Mouse (Mus musculus): ENCODE data around the gene Rbm15. TPM values are rescaled to one million over a fixed set of nuclear protein-coding genes. Genes with fewer than 3 reads are reported as not detected.

The Rbm15 gene
- total RNA-seq, 2 experiments from 2014 or later: 22.3 TPM

GRCm38 (mm10) chr3:107355618-107356260 lies 22.3 kb upstream of the Rbm15 start:
- no peak overlapping the region for H3K4me3 ChIP-seq
- DNase-seq: no peak
- intact Hi-C loops (cut with DNase I): no loop called here
- H3K27ac ChIP-seq: peak overlapping the region; percentile 90; the same call in 1 of the 2 replicates
- TF ChIP-seq CTCF (IDR thresholded peaks at IDR 0.05): no peak

GRCm38 (mm10) chr3:107351706-107352105 lies 18.2 kb upstream of the Rbm15 start:
- Histone ChIP-seq H3K4me3 (no peak overlapping the region), H3K27ac (peak overlapping the region; percentile 40; the same call in 1 of the 2 replicates)
- no peak for TF ChIP-seq CTCF (IDR thresholded peaks at IDR 0.05)
- no peak for DNase-seq
- intact Hi-C loops (cut with DNase I): no loop called here

GRCm38 (mm10) chr3:107349006-107349405 lies 15.5 kb upstream of the Rbm15 start:
- DNase-seq: no peak
- no peak for TF ChIP-seq CTCF (IDR thresholded peaks at IDR 0.05)
- no peak overlapping the region for H3K4me3 ChIP-seq
- peak overlapping the region; percentile 71 for H3K27ac ChIP-seq
- intact Hi-C loops (cut with DNase I): no loop called here

- no peak for DNase-seq
- no peak for TF ChIP-seq CTCF (IDR thresholded peaks at IDR 0.05)
- Histone ChIP-seq H3K4me3 (no peak overlapping the region), H3K27ac (no peak overlapping the region)
- intact Hi-C loops (cut with DNase I): no loop called here
Observed at GRCm38 (mm10) chr3:107345033-107345725, 11.7 kb upstream of the Rbm15 start.

GRCm38 (mm10) chr3:107343971-107344370 lies 10.5 kb upstream of the Rbm15 start:
- no peak overlapping the region for H3K4me3 ChIP-seq
- intact Hi-C loops (cut with DNase I): no loop called here

GRCm38 (mm10) chr3:107334202-107334934 lies 895 bp upstream of the Rbm15 start:
- Histone ChIP-seq H3K4me3 (peak overlapping the region; percentile 89), H3K27ac (peak overlapping the region; percentile 97)
- DNase-seq: no peak
- intact Hi-C loops (cut with DNase I): loop anchor here (5.0 kb wide), 1 partner anchor 57 kb away; the partner anchor contains the start of gene Lamtor5
- no peak for TF ChIP-seq CTCF (IDR thresholded peaks at IDR 0.05)

More at GRCm38 (mm10) chr3:107343971-107344370, 10.5 kb upstream of the Rbm15 start:
- no peak overlapping the region for H3K27ac ChIP-seq
- TF ChIP-seq CTCF (IDR thresholded peaks at IDR 0.05): no peak
- DNase-seq: no peak

GRCm38 (mm10) chr3:107332960-107333380 lies 503 bp downstream of the Rbm15 start:
- Histone ChIP-seq H3K4me3 (peak overlapping the region; percentile 89), H3K27ac (peak overlapping the region; percentile 97)
- intact Hi-C loops (cut with DNase I): loop anchor here (5.0 kb wide), 1 partner anchor 56 kb away; the partner anchor contains the start of gene Lamtor5
- peak; percentile 96 for DNase-seq
- no peak for TF ChIP-seq CTCF (IDR thresholded peaks at IDR 0.05)

- H3K27ac ChIP-seq: peak overlapping the region; percentile 97
- H3K4me3 ChIP-seq: peak overlapping the region; percentile 89
- no peak for TF ChIP-seq CTCF (IDR thresholded peaks at IDR 0.05)
- DNase-seq: peak; percentile 65
- intact Hi-C loops (cut with DNase I): loop anchor here (5.0 kb wide), 1 partner anchor 55 kb away; the partner anchor contains the start of gene Lamtor5
Observed at GRCm38 (mm10) chr3:107332127-107332959, 1.1 kb downstream of the Rbm15 start.

GRCm38 (mm10) chr3:107331746-107332126 lies 1.7 kb downstream of the Rbm15 start:
- Histone ChIP-seq H3K4me3 (peak overlapping the region; percentile 89), H3K27ac (peak overlapping the region; percentile 97)
- no peak for DNase-seq
- intact Hi-C loops (cut with DNase I): loop anchor here (5.0 kb wide), 1 partner anchor 54 kb away; the partner anchor contains the start of gene Lamtor5
- no peak for TF ChIP-seq CTCF (IDR thresholded peaks at IDR 0.05)

- peak overlapping the region; percentile 33 for H3K4me3 ChIP-seq
- DNase-seq: no peak
- H3K27ac ChIP-seq: peak overlapping the region; percentile 10; the same call in 1 of the 2 replicates
- intact Hi-C loops (cut with DNase I): loop anchor here (5.0 kb wide), 1 partner anchor 53 kb away; the partner anchor contains the start of gene Lamtor5
- no peak for TF ChIP-seq CTCF (IDR thresholded peaks at IDR 0.05)
Observed at GRCm38 (mm10) chr3:107330503-107331424, 2.7 kb downstream of the Rbm15 start.

- no peak overlapping the region for H3K4me3 ChIP-seq
- no peak for DNase-seq
- intact Hi-C loops (cut with DNase I): no loop called here
- no peak overlapping the region for H3K27ac ChIP-seq
- no peak for TF ChIP-seq CTCF (IDR thresholded peaks at IDR 0.05)
Observed at GRCm38 (mm10) chr3:107326442-107326841, 7.0 kb downstream of the Rbm15 start.
